Mouse (Mus musculus) mesoderm, embryonic 11.5 days (tissue): ENCODE data around the gene Ccl6.
"Not testable (repeated sequence)": the region's sequence is repeated elsewhere in the genome, so short reads cannot be mapped to it uniquely, and the experiment has no call there.

ENCODE experiments used
- DNase-seq: peaks from one replicate; pipeline ENCODE4 v3.0.0-alpha.2; 2012; ENCODE audit warnings: low read depth, low spot score

Ccl6 gene

DNA sequence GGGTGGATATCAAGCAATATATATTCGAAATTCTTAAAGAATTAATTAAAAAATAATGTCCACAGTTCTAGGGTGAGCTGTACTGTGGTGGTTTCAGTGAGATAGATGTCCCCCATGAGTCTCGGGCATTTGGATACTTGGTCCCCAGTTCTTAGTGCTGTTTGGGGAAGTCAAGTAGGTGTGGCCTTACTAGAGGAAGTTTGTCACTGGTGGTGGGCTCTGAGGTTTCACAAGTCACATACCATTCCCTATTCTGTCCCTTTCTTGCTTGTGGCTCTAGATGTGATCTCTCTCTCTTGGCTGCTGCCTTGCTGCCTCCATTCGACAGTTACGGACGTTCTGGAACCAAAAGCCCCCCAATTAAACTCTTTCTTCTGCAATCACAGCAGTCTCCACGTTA is 32.5 kb downstream of the Ccl6 start:
- no peak for DNase-seq

DNA sequence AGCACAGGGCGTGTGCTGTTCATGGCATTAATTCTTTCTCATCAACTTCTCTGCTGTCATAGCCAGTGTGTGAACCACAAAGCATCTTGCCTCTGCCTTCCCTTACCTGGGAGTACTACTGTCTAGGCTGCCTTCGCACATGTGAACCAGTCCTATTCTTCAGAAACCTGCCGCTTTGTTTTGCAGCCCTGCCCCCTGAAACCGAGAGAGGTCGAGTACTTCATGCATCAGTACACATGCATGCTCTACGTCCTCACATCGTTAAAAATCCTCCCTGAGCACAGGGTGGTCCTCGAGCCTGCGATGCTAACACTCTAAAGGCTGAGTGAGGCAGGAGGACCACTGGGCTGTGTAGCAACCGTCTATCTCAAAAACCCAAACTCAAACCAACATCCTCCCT is 35.8 kb downstream of the Ccl6 start:
- DNase-seq: no peak

DNA sequence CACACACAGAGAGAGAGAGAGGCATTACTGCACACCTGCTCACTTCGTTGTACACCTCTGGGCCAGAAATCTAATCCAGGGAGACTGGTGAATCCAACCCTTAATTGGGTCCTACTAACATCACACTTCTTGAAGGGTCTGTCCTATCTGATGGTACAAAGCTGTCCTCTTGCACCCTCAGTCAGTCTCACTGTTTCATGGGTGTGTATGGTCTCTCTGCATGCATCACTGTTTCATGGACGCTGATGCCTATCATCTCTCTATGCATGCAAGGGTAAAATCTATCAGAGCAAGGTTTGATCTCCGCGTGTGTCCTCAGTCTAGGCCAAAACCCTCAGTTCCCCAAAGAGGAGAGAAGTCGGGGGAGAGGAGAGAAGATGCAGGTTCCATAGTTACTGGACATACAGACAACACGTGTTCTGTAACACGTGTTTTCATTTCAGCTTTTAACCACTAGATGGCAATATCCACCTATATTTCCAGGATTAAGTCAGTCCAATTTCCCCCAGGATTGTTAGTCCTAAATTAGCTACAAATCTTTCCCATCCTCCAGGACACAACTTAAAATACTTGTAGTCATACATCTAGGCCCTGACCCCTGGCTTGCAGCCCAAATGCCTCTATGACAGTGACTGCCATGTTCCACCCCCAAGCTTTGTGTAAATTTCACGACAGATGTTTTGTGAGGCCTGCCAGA is 36.7 kb downstream of the Ccl6 start:
- peak; percentile 87 for DNase-seq

DNA sequence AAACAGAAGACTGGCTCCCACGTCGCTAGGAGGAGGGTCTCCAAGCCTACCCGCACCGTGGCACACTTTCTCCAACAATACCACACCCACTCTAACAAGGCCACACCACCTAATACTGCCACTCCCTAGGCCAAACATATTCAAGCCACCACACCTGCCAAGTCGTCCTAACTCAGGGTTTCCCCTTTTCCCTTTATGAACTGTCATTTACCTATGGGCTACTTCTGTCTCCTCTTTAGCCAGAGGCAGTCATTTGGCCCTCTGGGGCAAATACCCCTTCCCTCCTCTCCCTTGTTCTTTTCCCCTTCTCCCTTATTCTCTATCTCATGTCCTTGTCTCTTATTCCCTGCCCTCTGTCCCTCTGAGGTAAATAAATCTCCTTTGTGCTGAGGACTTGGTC is 41.2 kb downstream of the Ccl6 start:
- no peak for DNase-seq

DNA sequence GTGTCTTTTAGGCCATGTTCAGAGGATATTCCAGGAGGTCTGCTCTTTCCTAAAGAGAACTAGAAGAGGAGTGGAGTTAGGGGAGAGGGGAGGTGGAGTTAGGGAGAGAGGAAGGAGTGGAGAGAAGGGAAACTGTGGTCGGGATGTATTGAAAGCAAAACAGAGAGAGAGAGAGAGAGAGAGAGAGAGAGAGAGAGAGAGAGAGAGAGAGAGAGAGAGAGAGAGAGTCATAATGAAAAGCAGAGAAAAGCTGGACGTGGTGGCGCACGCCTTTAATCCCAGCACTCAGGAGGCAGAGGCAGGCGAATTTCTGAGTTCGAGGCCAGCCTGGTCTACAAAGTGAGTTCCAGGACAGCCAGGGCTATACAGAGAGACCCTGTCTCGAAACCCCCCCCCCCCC is 41.9 kb downstream of the Ccl6 start:
- not testable (repeated sequence) for DNase-seq

DNA sequence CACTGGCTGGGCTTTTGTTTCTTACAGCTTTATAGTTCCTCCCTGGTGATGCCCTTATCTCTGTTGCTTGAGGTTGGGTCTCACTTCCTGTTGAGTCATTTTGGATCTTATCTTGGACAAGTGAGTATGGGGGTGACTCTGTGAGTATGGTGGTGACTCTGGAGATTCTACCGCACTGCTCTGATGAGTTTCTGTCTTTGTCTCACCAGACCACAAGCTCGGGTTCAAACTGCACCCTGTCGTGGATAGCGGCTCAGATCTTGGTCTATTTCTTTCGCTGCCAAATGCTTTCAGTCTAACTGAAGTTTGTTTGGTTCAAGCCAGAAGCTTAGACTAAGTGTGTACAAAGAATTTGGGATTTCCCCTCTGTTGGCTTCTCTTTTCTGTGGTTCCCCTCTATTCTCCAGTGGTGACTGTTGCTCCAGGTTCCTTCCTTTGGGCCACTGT is 42.7 kb downstream of the Ccl6 start:
- DNase-seq: no peak

DNA sequence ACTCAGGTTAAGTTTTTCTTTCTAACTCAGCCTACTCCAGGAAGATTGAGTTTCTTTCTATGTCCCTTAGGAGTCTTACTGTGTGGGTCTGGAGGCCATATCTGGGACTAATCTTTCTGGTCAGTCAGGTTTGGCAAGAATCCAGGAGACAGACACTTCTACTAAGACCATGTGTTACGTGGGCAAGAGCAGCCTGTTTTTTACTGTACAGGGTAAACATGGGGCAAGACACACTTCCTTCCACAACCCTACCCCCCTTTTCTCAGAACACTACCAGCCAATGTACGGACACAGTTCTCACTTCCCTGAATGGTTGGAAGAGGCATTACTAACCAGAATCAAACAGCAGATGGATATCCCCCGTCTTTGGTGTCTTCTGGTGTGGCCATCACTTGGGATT is 48.7 kb downstream of the Ccl6 start:
- no peak for DNase-seq

DNA sequence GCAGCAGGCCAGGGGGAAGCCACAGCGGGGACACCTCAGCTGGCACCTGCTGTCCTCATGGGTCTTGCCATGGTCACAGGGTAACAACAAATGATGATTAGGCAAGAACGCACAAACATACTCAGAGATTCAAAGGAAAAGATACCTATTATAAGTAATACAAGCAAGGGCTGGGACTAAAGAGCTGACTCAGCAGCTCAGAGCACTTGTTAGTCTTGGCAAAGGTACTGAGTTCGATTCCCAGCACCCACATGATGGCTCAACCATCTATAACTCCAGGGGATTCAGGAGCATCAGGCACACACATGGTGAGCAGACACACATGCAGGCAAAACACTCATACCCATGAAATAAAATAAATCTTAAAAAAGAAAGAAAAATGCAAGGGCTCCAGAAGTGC is 51.5 kb downstream of the Ccl6 start:
- DNase-seq: no peak

DNA sequence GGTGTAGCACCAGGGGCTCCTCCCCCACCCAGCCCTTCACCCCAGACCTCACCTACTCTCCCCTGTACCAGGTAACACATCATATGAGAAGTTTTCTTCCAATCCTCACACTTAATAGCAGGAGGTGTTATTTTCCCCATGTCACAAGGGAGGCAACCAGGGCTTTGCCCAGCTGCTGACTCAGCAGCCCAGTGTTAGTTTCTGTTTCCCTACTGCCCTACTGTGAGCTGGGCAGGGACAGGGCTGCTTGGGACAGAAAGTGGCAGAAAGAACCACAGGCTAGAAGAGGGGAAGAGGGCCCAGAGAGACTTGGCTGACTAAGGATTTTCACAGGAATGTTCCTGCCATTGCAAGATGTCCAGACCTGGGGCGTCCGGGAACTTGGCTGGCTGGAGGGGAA is 52.0 kb downstream of the Ccl6 start:
- DNase-seq: no peak

DNA sequence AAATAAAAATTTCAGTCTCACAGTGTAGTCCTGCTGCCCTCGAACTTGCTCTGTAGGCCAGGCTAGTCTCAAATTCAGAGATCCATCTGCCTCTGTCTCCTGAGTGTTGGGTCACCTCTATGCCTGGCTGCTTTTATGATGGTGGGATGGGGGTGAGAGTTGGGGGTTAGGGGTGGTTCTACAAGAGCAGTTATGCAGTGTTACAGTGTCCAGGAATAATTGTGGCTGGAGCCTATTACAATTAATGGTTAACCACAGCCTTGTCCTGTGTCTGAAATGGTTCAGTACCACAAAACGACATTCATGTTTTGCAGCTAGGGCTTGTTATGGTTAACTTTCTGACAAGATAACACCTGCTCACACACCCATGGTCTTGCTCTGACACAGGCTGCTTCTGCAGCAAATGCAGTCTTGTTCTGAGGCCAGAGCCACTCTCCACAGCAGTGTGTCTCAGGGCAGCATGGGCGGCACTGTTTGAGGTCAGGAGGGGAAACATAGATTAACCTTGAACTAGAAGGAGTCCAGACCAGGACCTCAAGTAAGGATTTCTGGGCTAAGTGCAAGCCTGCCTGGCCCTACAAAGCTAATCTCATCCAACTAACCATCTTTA is 54.1 kb downstream of the Ccl6 start:
- DNase-seq: no peak
